Mouse (Mus musculus) adrenal gland, postnatal 36 days (tissue): Measurements from ENCODE around the gene Chpf. TPM values are rescaled to one million over a fixed set of nuclear protein-coding genes. Genes with fewer than 3 reads are reported as not detected.

Experiments
- DNase-seq, 2 experiments: peaks; one replicate each; pipeline ENCODE4 v3.0.0; 2021; ENCODE audit warnings: mixed read lengths in 1 of 2
- total RNA-seq, 2 experiments: library from RNA; stranded (reverse); gene quantifications; 2 replicates each; pipeline ENCODE4 v1.2.3; 2021

Chpf gene
- total RNA-seq, 2 experiments from 2014 or later, result 55.3 to 63.1 TPM

GRCm38 (mm10) chr1:75499441-75499840 is 20.3 kb upstream of the Chpf start:
- DNase-seq, result no peak

GRCm38 (mm10) chr1:75498897-75499296 is 19.8 kb upstream of the Chpf start:
- DNase-seq, result no peak

- peak in 1 of 2 experiments; percentile 59 for DNase-seq
These were observed 15.9 kb upstream of the Chpf start for GRCm38 (mm10) chr1:75494878-75495548.

GRCm38 (mm10) chr1:75492579-75493170 is 13.6 kb upstream of the Chpf start:
- no peak for DNase-seq

- no peak for DNase-seq
These were observed 11.9 kb upstream of the Chpf start for GRCm38 (mm10) chr1:75490785-75491551.

- peak; percentile 92 for DNase-seq
These were observed 8.5 kb upstream of the Chpf start for GRCm38 (mm10) chr1:75487405-75488161.

GRCm38 (mm10) chr1:75487040-75487404 is 7.9 kb upstream of the Chpf start:
- DNase-seq, result no peak

- no peak for DNase-seq
These were observed 7.5 kb upstream of the Chpf start for GRCm38 (mm10) chr1:75486561-75486960.

GRCm38 (mm10) chr1:75480735-75481134 is 1.6 kb upstream of the Chpf start:
- no peak for DNase-seq

GRCm38 (mm10) chr1:75480036-75480435 is 929 bp upstream of the Chpf start:
- DNase-seq, result no peak

- DNase-seq, result no peak
These were observed 505 bp upstream of the Chpf start for GRCm38 (mm10) chr1:75479635-75479989.

GRCm38 (mm10) chr1:75478497-75478896 is 610 bp downstream of the Chpf start:
- peak; percentile 75 to 76 for DNase-seq

GRCm38 (mm10) chr1:75477966-75478290 is 1.2 kb downstream of the Chpf start:
- DNase-seq, result no peak

- peak; percentile 89 to 92 for DNase-seq
These were observed 1.7 kb downstream of the Chpf start for GRCm38 (mm10) chr1:75477264-75477965.

- DNase-seq, result no peak
These were observed 2.7 kb downstream of the Chpf start for GRCm38 (mm10) chr1:75476441-75476840.

GRCm38 (mm10) chr1:75469287-75469825 is 9.8 kb downstream of the Chpf start:
- DNase-seq, result peak; percentile 49 to 73

- DNase-seq, result peak; percentile 82 to 83
These were observed 11.7 kb downstream of the Chpf start for GRCm38 (mm10) chr1:75467215-75467927.

- no peak for DNase-seq
These were observed 15.4 kb downstream of the Chpf start for GRCm38 (mm10) chr1:75463652-75464204.

- no peak for DNase-seq
These were observed 16.5 kb downstream of the Chpf start for GRCm38 (mm10) chr1:75462636-75463035.

- DNase-seq, result no peak
These were observed 18.8 kb downstream of the Chpf start for GRCm38 (mm10) chr1:75460297-75460696.
